Mouse (Mus musculus) heart, adult 2 months (tissue): ENCODE data around the gene 1700030J22Rik. TPM values are rescaled to one million over a fixed set of nuclear protein-coding genes. Genes with fewer than 3 reads are reported as not detected.
A peak's percentile ranks its signal among the peaks of the same experiment; 100 is the strongest.

Experiments
- DNase-seq, 2 experiments: peaks; one replicate each; pipeline ENCODE4 v3.0.0; 2021
- H3K27ac ChIP-seq: fragments of 200-600 bp; 2 replicates; pipeline ENCODE4 v1.8.1; 2022
- H3K27me3 ChIP-seq: fragments of 200-500 bp; 2 replicates; pipeline ENCODE4 v1.6.1; 2012; ENCODE audit warnings: mild to moderate bottlenecking, low read length, inconsistent platforms, mixed read lengths; ENCODE audit not compliant: control insufficient read depth, insufficient read depth
- H3K36me3 ChIP-seq: fragments of 200-500 bp; 2 replicates; pipeline ENCODE4 v1.6.1; 2012; ENCODE audit warnings: low read length, inconsistent platforms; ENCODE audit not compliant: control insufficient read depth, insufficient read depth
- H3K4me1 ChIP-seq: fragments of 200-500 bp; 2 replicates; pipeline ENCODE4 v1.6.1; 2011; ENCODE audit warnings: low read length; ENCODE audit not compliant: control insufficient read depth, insufficient read depth
- H3K4me3 ChIP-seq: fragments of 200-600 bp; 2 replicates; pipeline ENCODE4 v1.8.1; 2022
- H3K79me2 ChIP-seq: fragments of 200-500 bp; replicated peaks from 2 replicates; pipeline ENCODE4 v1.6.1; 2012; ENCODE audit warnings: mild to moderate bottlenecking, inconsistent platforms, low read length, moderate library complexity, mixed read lengths; ENCODE audit not compliant: control insufficient read depth, insufficient read depth
- H3K9ac ChIP-seq: fragments of 200-500 bp; 2 replicates; pipeline ENCODE4 v1.6.1; 2012; ENCODE audit warnings: low read depth, mild to moderate bottlenecking, control low read depth, inconsistent platforms, low read length, mixed read lengths
- CTCF ChIP-seq: fragments of 200-600 bp; IDR thresholded peaks from 2 replicates; pipeline ENCODE4 v1.8.1; 2022; ENCODE audit warnings: antibody characterized with exemption, mild to moderate bottlenecking, moderate library complexity
- EP300 ChIP-seq: fragments of 200-500 bp; IDR thresholded peaks from 2 replicates; pipeline ENCODE4 v1.6.1; 2011; ENCODE audit warnings: low read depth, low read length, control low read depth; ENCODE audit not compliant: insufficient read depth
- POLR2A ChIP-seq: fragments of 200-500 bp; IDR thresholded peaks from 2 replicates; pipeline ENCODE4 v1.6.1; 2011; ENCODE audit warnings: mild to moderate bottlenecking, low read depth, low read length, control low read depth; ENCODE audit not compliant: insufficient read depth
- WGBS: fragments of 180-500 bp; shearing (Covaris S2); methylation state at CpG from one replicate; pipeline ENCODE4 v1.1.7; 2018; 5-methylcytosine and 5-hydroxymethylcytosine counted together
- intact Hi-C: fragments of 180-260 bp; cut with DNase I; formaldehyde crosslinking; loops from one replicate; pipeline ENCODE4 v1.15.1; 2025
- polyA plus RNA-seq: library from polyadenylated mRNA; depleted of rRNA; stranded (reverse); fragments of >200 nt; gene quantifications from 2 replicates; pipeline ENCODE4 v1.2.3, GENCODE M21; 2012; rRNA removed
- total RNA-seq, 2 experiments: library from RNA; stranded (reverse); gene quantifications; 2 replicates each; pipeline ENCODE4 v1.2.3; 2021

The 1700030J22Rik gene
- total and polyA plus RNA-seq, 3 experiments = 0.41 to 0.68 (median 0.44) TPM

DNA sequence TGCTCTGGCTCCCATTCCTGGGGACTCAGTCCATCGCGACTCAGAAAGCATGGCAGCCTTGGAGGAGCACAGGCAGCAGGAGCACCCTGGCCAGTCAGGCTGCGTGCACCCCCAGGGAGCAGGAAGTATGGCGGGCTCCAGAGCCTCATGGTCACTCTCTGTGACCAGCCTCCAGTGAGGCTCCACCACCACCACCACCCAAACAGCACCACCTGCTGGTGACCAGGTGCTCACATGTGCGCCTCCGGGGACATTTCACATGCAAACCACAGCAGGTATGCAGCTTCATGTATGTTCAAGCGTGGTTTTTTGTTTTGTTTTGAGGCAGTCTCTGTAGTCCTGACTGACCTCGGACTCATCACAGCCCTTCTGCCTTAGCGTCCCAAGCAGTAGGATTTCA lies 50.9 kb downstream of the 1700030J22Rik start:
- peak in 1 of 2 experiments; percentile 46 for DNase-seq
- Histone ChIP-seq H3K27ac (no peak overlapping the region), H3K79me2 (no peaks in the 10 kb centered on the region), H3K4me3 (no peak overlapping the region), H3K9ac (no peak overlapping the region), H3K36me3 (no peaks in the 10 kb centered on the region), H3K27me3 (no peaks in the 10 kb centered on the region), H3K4me1 (no peaks in the 10 kb centered on the region)
- intact Hi-C loops = loop anchor here (5.0 kb wide), 1 partner anchor 61 kb away; no protein-coding TSS in a partner anchor
- 80% methylated on average over 9 of the region's 9 CpGs for WGBS
- TF ChIP-seq EP300 (no peak), CTCF (peak; percentile 66)

DNA sequence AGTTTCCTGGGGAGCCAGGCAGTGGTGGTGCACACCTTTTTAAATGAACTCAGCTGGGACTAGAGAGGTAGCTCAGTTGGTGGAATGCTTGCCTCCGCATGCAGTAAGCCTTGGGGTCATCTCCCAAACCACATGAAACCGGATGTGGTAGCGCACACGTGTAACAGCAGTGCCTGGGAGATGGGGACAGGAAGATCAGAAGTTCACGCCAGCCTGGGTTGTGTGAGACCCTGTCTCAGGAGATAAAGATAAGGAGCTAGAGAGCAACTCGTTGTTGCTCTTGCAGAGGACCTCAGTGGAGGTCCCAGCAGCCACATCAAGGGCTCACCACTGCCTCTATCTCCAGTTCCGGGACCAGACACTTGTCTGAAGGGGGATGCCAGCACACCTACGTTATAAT lies 55.2 kb downstream of the 1700030J22Rik start:
- Histone ChIP-seq H3K36me3 (no peaks in the 10 kb centered on the region), H3K9ac (no peak overlapping the region), H3K4me3 (no peak overlapping the region), H3K4me1 (peaks cover 3% of the 10 kb centered on the region), H3K79me2 (no peaks in the 10 kb centered on the region), H3K27ac (no peak overlapping the region), H3K27me3 (no peaks in the 10 kb centered on the region)
- 80% methylated on average over 8 of the region's 8 CpGs for WGBS
- intact Hi-C loops = loop anchor here (5.0 kb wide), 2 partner anchors 69 to 234 kb away; partner anchors contain the start of genes Gan and Gcsh
- DNase-seq = no peak
- no peak for TF ChIP-seq EP300
- no peak for TF ChIP-seq CTCF
- no peak for TF ChIP-seq POLR2A

DNA sequence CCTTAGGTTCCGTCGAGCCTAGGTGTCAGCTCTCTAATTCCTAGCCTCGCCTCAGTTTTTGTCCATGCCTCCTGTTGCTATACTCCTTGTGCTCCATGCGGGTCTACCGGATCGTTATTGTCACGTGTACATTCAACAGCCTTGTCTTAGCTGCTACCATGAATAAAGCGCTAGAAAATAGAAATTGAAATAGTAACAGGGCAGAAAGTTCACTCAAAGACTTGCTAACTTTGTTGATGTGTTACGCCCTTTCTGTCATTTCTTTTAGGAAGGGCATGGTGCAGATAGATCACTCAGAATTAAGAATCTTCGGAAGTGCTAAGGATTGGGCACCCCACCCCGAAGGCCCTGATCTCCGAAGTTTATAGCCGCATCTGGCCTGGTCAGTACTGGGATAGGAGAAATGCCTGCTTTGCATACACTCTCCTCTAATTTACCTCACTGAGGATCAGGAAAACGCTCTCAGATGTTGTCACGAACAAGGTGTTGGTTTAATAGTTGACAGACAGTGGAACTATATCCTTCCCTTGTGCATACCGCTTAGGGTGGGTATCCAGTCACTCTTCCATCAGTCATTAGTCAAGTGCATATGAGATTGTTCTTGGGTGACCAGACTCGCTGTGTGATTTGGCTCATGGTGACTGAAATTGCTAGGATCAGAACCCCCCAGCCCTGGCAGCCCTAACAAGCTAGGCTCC lies 56.5 kb downstream of the 1700030J22Rik start:
- H3K36me3 ChIP-seq = no peaks in the 10 kb centered on the region
- H3K4me3 ChIP-seq = peak overlapping the region; percentile 89
- intact Hi-C loops = loop anchor here (5.0 kb wide), 2 partner anchors 70 to 235 kb away; partner anchors contain the start of genes Gan and Gcsh
- H3K9ac ChIP-seq = peak overlapping the region; percentile 71
- WGBS = 27% methylated on average over 17 of the region's 17 CpGs
- no peaks in the 10 kb centered on the region for H3K27me3 ChIP-seq
- H3K27ac ChIP-seq = peak overlapping the region; percentile 92
- H3K79me2 ChIP-seq = no peaks in the 10 kb centered on the region
- TF ChIP-seq EP300 = no peak
- TF ChIP-seq POLR2A = no peak; the same call in 1 of the 2 replicates
- TF ChIP-seq CTCF = no peak
- peaks cover 3% of the 10 kb centered on the region for H3K4me1 ChIP-seq
- DNase-seq = no peak

DNA sequence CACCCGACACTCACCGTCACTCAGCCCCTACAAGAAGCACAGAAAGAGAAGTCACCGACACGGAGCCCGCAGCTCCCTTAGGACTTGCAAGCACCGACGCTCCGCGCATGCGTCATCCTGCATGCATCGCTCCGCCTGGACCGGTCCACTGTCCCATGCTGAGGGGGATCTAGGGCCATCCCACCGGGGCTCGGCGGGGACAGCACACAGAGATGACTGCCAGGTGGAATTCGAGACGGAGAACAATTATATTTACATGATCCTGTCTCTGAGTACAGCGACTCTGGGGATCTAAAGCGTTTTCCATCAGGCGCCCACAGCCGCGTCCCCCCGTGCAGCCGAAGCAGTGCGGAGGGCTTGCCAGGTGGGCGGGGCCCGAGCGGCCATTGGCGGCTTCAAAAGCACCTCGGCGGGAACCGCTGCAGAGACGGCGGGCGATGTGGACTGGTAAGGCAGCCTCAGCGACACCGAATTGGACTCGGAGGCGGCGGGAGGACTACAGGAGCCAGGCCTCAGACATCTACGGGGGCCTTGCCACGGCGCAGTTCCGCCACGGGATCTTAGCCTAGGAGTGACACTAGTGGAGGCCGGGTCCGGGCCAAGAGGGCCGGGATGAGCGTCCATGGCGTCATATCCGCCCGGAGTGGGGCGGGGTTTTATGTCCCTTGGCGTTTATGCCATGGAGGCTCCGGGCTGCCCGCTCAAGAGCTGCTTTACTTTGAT lies 57.3 kb downstream of the 1700030J22Rik start, which contains the start of the genes Cmc2 and Cenpn:
Cmc2 (minus strand) TSS at position 119 of the 723 bp plus-strand sequence.
Cenpn (plus strand) TSS at position 394 of the 723 bp plus-strand sequence.
- Histone ChIP-seq H3K36me3 (no peaks in the 10 kb centered on the region), H3K79me2 (0 out of 2 replicates have a peak, but pooled peaks cover 1% of the 10 kb centered on the region), H3K4me3 (peak within 1 kb of the TSS; percentile 89), H3K27ac (peak within 1 kb of the TSS; percentile 92), H3K9ac (peak within 1 kb of the TSS; percentile 77), H3K4me1 (peaks cover 3% of the 10 kb centered on the region), H3K27me3 (no peaks in the 10 kb centered on the region)
- DNase-seq = peak; percentile 94
- TF ChIP-seq POLR2A (peak; percentile 99), EP300 (peak; percentile 35; the same call in 1 of the 2 replicates), CTCF (peak; percentile 7; the same call in 1 of the 2 replicates)
- under 1% methylated on average over 57 of the region's 57 CpGs for WGBS
- intact Hi-C loops = loop anchor here (1.0 to 5.0 kb wide), 4 partner anchors 22 to 236 kb away; partner anchors contain the start of genes Atmin, Gan and Gcsh

DNA sequence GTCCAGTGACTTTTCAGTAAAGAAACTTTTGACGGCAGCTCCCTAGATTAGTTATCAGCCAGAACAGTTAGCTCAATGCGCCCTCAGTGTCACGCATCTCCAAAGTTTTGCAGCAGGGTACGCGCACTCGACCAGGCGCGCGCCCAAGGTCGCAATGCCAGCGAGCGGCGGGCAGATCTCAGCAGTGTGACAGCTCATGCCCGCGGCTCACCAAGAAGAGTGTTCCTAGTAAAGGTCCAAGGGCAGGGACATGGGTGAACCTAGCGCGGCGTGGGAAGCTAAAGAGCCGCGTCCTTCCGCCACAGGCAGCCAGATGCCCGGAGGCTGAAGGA lies 57.8 kb downstream of the 1700030J22Rik start:
- DNase-seq = no peak
- Histone ChIP-seq H3K27me3 (no peaks in the 10 kb centered on the region), H3K9ac (peak overlapping the region; percentile 77), H3K4me3 (peak overlapping the region; percentile 89), H3K27ac (peak overlapping the region; percentile 92), H3K79me2 (0 out of 2 replicates have a peak, but pooled peaks cover 1% of the 10 kb centered on the region), H3K4me1 (peaks cover 3% of the 10 kb centered on the region), H3K36me3 (no peaks in the 10 kb centered on the region)
- TF ChIP-seq CTCF (no peak), POLR2A (no peak), EP300 (no peak)
- intact Hi-C loops = loop anchor here (1.0 to 5.0 kb wide), 4 partner anchors 22 to 236 kb away; partner anchors contain the start of genes Atmin, Gan and Gcsh
- WGBS = under 1% methylated on average over 22 of the region's 22 CpGs

Other genes starting within 250 kb of the 1700030J22Rik start
- 1 to 10 TPM; 3.3 to 3.9 TPM for gene Cdyl2, start 246.0 kb downstream of the 1700030J22Rik start, total RNA-seq
- gene Cdyl2, start 246.0 kb downstream of the 1700030J22Rik start, polyA plus RNA-seq = 1.5 and 2.1 TPM in 2 replicates
- 10 to 100 TPM; 65.8 to 79.2 TPM for gene Cmc2, start 57.5 kb downstream of the 1700030J22Rik start, total RNA-seq
- gene Cmc2, start 57.5 kb downstream of the 1700030J22Rik start, polyA plus RNA-seq = 30.0 and 46.1 TPM in 2 replicates
- gene Cenpn, start 57.2 kb downstream of the 1700030J22Rik start, total RNA-seq = under 1 TPM; 0.37 to 0.89 TPM
- gene Cenpn, start 57.2 kb downstream of the 1700030J22Rik start, polyA plus RNA-seq = 0.74 and 1.3 TPM in 2 replicates
- gene Atmin, start 35.6 kb downstream of the 1700030J22Rik start, total RNA-seq = 10 to 100 TPM; 14.4 to 16.5 TPM
- gene Atmin, start 35.6 kb downstream of the 1700030J22Rik start, polyA plus RNA-seq = 9.3 and 14.5 TPM in 2 replicates
- 10 to 100 TPM; 51.2 to 55.1 TPM for gene Gcsh, start 14.6 kb upstream of the 1700030J22Rik start, total RNA-seq
- gene Gcsh, start 14.6 kb upstream of the 1700030J22Rik start, polyA plus RNA-seq = 34.8 and 63.6 TPM in 2 replicates
- gene Pkd1l2, start 103.5 kb upstream of the 1700030J22Rik start, total RNA-seq = not detected
- gene Pkd1l2, start 103.5 kb upstream of the 1700030J22Rik start, polyA plus RNA-seq = 0.06 TPM in 1 of 2 replicates, not detected in the other
- not detected for gene Bco1, start 116.9 kb upstream of the 1700030J22Rik start, total RNA-seq
- 0.06 TPM in 1 of 2 replicates, not detected in the other for gene Bco1, start 116.9 kb upstream of the 1700030J22Rik start, polyA plus RNA-seq
- 1 to 10 TPM; 4.2 to 5.2 TPM for gene Gan, start 179.2 kb upstream of the 1700030J22Rik start, total RNA-seq
- gene Gan, start 179.2 kb upstream of the 1700030J22Rik start, polyA plus RNA-seq = 1.7 and 2.6 TPM in 2 replicates